Mouse (Mus musculus) CH12F3 (cell line): ENCODE results near the gene Ckb.

Source experiments
- in situ Hi-C: fragments of 300-500 bp; cut with MboI; formaldehyde crosslinking; loops from 2 replicates; pipeline ENCODE4 v1.14.3; 2020; ENCODE audit warnings: low sequenced_read_pairs

Gene Ckb

DNA sequence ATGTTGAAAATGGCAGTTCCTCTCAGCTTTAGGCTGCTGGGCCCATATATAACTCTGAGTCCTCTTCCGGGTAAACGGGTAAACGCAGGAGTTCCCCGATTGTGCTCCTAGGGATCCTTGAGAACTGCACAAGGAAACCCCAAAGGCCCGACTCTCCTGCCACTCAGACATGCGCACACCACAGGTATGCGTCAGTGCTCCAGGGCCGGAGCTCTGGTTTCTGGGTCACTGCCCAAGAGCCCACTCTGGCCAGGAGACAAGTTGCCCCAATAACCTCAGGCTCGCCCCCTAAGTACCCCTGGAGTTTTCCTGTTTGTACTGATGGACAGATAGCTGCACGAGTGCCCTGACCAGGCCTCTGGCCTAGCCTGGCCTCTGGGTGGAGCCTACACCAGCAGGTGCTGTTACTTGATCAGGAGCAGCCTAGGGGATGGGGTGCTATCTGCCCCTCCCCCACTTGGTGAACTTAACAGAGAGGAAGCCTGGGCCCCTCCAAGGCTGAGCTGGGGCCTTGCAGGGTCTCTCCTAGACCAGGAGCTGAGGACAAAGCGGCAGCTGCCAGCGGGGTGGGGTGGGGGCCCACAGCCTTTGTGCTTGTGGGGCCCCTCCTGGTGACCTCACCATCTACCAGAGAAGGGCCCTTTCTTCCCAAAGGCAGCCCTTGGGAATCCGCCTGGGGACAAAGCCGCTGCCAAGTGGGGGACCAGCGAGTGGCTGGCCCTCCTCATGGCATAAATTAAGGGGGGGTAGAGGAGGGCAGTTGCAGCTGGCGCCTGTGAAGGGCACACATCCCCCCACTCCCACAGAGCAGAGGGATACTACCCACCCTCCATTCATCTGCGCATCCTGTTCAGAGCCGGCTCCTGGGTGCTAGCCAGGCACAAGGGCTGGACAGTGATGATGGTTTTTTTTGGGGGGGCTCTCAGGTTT is 21.5 kb upstream of the Ckb start:
- in situ Hi-C loops = no loop called here

DNA sequence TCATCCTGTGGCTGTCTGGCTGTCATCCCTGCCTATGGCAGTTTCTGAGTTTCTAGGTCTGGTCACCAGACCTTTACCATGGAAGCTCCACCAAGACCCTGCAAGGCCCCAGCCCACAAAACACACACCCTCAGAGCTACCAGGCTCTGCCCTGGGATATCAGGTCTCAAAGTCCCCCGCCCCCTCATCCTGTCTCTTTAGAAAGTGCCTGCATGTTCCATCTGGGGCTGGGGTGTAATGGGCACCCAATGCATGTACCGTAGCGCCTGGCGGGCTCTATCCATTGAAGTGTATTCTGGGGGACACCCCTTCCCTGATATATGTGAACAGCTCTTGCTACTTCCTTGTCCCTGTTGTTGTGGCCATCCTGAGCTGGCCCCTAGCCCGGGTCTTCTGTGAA is 20.8 kb upstream of the Ckb start:
- in situ Hi-C loops = no loop called here

DNA sequence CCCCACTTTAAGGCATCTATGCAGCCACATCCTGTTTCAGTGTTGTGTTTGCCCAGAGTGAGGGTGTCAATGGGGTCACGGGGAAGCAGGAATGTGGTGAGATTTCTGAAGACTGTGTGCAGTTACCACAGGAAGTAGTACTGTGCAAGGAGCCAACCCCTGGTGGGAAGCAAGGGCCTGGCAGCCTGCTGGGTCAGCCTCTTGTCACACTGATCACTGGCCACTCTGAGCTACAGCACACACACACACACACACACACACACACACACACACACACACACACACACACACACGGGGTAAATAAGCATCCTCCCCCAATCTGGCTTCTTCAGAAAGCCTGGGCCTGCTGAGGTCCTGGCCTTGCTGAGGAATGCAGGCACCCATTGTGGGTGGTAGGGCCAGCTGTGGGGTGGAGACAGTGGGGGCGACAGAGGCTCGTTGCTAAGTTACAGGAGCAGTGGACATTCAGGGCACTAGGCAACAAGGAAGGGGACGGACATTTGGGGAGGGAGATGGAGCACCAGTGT is 19.3 kb upstream of the Ckb start:
- in situ Hi-C loops = no loop called here

DNA sequence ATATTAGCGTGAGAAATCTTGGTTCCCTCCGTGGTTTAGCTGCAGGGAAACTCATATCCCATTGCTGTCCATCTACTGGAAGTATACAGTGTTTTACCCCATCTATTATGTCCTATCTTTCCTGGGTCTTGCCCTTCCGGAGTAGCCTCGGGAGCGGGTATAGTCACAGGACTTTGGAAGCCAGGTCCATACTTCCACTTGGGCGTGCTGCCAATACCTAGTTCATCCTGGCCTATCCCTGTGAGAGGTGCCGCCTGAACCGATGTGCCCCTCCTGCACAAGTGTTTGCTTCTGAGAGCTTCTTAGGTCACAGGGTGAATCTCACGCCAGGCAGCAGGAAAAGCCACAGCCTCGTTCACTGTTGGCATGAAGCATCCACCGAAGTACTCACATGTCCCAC is 17.3 kb upstream of the Ckb start:
- in situ Hi-C loops = no loop called here

DNA sequence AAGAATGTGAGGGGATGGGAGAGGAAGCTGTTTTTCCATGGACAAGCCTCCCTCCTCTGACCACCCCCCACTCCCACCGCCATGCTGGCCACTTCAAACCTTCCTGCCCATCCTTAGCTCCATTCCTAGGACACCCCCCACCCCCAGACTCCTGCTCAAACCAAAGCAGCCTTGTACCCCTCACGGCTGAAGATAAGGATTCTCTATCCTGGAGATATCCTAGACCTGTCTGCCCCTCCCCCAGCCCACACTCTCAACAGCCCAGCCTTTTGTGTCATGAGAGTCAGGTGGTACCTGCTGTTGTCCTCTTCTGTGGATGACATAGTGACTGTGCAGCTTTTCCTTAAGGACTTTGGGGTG is 15.9 kb upstream of the Ckb start:
- in situ Hi-C loops = no loop called here

DNA sequence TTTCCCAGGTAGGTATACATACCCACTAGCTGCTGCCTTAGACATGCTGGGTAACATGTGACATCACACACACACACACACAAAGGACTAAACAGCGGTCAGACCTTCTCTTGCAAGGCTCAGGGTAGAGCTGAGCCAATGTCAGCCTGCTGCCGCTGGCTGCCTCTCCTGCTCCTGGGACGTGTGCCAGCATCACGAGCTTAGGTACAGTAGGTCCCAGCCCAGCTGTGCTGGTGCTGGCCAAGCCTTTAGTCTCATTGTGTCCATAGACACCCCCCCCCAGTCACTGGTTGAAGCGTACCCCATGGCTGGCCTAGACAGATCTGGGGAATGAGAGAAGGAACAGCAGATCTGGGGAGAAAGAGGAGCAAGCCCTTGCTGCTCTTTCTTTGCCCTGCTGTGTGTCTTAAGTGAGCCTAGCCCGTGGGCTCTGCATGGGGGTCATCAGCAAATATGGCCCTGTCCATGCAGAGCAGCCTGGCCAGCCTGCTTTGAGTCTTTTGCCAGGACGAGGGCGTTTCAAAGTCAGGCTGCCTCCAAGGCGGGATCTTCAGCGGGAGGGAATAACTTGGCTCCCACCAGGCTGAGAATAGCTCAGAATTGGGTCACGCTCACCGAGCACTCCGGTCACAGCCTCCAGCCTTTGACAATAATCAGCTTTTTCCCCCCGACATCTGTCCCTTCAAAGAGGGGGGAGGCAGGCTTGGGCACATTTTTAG is 15.4 kb upstream of the Ckb start:
- in situ Hi-C loops = no loop called here

DNA sequence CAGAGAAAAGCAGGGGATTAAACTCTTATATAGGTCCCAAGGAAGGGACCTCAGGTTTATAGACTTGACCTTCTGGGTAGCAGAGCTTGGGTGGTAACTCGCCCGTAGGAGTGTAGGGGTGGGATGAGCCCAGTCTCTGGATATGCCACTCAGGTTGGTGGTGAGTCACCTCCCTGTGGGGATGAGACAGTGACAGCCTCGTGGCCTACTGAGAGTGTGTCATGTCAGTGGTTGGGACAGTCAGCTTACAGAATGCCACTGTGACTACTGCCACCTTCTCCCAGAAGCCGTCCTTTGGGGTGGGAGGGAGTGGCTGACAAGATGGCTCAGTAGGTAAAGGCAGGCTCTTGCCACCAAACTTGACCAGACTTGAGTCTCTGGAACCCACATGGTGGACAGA is 14.3 kb upstream of the Ckb start:
- in situ Hi-C loops = no loop called here

DNA sequence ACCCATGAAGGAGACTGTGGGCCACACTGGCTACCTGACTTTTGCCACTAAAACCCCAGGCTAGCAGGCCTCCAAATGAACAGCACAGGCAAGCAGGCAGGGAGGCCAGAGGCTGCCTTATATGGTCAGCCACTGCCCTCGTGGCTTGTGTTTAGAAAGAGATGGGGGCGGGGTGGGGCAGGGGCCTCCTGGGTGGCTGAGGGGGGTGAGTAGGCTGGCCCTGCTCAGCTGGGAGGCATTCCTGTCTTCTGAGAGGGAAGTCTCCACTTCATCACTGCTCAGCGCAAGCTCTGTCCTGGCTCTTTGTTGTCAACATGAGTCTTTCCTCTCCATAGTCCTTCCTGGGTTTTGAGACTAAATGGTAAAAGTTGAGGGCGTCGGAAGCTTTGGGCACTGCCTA is 10.7 kb upstream of the Ckb start:
- in situ Hi-C loops = no loop called here

DNA sequence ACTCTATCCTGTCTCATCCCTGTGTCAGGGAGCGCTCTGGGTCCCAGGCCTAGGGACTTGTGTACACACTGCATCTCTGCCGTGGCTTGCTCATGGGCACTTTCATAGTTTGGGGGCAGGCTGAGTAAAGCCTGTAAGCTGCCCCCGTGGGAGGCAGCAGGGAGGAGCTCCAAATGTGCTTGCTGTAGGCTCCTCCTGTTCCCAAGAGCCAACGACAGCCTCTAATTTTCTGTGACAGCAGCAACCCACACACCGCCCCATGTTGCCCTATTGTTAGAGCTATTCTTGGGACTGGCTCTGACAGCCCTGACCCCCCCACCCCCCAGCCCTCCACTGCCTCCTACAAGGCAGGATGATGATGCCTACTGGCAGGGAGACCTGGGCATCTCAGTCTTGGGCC is 9.9 kb upstream of the Ckb start:
- in situ Hi-C loops = no loop called here

DNA sequence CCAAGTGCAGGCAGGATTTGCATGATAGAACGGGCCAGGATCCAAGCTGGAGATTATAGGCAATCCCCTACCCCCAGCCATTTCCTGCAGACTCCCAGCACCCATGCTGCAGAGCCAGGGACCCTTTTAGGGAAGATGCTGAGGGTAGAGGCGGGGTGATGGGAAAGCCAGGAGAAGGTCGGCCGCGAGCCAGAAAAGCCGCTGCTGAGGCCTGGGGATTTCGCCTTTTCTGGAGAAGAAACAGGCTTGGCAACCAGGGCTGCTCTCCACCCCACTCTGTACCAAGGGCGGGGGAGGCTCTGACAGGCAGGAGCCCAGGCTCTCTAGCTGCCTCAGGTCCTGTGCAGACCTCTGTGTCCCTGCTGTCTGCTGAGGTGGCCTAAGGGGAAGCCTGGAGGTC is 9.2 kb upstream of the Ckb start:
- in situ Hi-C loops = no loop called here

DNA sequence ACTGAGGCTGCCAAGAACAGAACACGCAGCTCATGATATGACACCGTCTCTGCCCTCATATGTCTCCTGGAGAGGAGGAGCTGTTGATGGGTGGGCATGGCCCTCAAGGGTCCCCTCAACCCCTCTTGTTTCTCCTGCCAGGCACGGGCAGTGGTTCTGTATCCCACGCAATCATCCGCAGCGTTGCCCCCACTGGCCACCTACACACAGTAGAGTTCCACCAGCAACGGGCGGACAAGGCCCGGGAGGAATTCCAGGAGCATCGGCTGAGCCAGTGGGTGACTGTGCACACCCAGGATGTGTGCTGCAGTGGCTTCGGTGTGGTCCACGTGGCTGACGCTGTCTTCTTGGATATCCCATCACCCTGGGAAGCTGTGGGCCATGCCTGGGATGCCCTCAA is 8.5 kb upstream of the Ckb start:
- in situ Hi-C loops = no loop called here

DNA sequence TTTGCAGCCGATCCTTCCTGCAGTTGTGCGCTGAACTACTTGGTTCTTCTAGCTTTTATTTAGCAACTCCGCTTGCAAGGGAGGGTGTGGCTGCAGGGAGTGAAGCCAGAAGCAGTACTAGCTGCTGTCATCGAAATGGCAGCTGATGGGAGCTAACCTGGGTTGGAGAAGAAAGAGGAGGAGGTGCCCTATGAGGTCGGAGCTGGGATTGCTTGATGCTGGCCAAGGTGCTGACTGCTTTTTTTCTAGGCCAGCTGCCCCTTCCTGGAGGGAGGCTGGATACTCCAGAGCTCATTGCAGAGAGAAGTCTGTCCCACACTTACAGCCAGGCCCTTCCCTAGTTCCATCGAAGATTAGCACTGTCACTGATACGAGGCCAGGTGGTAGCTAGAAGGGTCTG is 6.9 kb upstream of the Ckb start:
- in situ Hi-C loops = no loop called here

DNA sequence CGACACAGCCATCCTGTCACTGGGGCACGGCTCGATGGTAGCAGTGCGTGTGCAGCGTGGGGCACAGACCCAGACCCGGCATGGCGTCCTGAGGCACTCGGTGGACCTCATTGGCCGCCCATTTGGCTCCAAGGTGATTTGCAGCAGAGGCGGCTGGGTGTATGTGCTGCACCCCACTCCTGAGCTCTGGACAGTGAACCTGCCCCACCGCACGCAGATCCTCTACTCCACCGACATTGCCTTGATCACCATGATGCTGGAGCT is 6.5 kb upstream of the Ckb start:
- in situ Hi-C loops = no loop called here

DNA sequence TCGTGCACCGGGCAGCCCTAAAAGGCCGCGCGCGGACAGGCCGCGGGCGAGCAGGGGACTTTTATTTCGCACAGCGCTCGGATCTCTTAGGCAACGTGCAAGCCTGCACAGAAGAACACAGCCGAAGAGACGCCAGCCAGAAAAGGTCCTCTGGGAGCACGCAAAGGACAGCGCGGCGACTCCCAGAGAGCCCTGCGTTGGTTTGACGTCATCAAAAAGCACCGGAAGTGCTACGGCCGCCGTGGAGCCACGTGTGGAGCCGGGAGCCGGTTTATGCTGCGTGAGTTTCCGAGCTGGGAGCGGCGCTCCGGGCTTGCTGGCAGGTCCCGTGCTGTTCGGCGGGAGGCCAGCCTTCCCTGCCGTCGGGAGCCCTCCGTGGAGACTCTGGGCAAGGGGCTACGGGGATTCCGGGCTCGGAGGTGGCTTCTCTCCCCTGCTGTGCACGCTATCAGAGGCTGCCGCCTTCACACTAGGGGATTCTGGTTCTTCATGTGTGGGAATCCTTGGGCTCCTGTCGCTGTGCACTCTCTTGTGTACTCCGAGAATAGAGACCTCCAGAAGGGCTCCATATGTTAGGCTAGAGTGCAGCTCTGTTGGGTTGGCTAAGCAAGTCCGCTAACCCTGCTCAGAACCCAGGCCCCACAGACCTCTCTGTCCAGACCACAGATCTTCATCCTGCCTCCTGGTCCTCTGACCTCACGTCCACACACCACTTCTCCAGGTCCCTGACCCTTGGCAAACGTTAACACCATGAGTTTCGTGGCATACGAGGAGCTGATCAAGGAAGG is 5.9 kb upstream of the Ckb start, which contains the start of gene Trmt61a:
Gene Trmt61a, plus strand, starts transcription at position 224 of the 788 bp plus-strand sequence.
- in situ Hi-C loops = no loop called here

DNA sequence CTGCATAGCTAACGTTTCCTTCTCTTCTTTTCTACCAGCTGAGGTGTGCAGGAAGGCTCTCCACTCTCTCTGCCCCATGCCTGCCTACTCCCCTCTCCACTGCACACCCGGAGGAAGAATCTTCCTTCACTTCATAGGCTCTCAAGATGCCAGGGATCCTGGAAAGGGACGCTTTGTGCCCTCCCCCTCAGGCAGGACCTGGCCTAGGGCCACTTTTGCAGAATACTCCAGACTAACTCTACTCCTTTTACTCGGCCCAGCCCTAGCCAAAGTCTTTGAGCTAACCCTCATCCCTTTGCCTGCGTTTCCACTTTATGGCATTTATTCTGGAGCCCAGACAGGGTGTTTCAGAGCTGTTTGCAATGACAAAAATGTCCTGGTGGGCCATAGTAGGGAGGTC is 5.3 kb upstream of the Ckb start:
- in situ Hi-C loops = no loop called here

DNA sequence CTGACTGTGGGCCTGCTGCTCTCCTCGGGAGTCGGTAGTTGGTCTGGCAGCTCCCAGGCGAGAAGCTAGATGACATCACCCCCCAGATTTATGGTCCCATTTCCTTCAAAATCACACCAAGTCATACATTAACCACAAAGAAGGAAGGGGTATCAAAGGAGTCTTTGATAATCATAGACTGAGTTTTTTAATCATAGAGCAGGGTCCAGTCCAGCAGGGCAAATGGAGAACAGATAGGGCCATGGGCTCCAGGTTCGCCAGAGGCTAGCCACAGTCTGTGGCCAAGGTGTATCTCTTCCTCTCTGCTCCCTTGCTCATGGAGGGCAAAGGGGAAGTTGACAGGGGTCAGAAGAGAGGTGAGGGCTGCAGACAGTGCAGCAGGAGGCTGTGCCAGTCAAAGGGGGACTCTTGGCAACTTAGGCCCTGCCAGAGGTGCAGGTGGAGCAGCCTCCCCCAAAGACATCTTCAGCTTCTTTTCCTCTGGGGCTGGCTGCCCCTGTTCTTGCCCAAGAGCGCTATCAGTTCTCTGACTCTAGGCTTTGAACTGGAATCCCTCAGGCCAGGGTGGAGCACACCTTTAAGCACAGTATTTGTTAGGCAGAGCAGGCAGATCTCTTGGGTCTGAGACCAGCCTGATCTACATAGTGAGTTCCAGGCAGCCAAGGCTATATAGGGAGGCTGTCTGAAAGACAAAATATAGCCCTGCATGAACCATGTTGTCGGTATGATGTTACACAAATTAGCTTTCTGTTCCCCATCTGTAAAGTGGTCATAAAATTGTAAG is 3.9 kb upstream of the Ckb start:
- in situ Hi-C loops = no loop called here

DNA sequence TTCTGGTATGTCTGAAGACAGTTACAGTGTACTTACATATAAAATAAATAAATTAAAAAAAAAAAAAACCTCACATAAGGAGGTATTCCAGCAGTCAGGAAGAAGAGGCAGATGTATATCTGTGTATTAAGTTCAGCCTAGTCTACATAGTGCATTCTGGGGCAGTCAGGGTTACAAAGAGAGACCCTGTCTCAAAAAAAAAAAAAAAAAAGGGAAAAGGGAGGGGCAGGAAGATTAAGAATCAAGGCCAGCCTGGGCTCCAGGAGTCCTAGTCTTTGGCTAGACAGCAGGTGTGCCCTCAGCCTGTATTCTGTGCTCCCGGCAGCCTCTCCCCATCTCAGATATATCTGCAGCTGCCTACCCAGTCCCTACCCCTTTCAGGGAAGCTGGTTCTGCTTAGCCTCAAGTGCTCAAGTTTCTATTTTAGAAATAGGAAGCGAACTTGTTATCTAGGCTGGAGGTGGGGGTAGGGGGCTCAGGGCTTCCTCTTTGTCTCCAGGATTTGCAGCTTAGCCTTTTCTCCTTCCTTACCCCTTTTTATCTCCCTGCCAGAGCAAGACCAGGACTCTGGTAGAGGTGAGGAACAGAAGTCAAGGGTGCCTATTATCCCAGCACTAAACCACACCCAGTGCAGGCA is 2.8 kb upstream of the Ckb start:
- in situ Hi-C loops = no loop called here

DNA sequence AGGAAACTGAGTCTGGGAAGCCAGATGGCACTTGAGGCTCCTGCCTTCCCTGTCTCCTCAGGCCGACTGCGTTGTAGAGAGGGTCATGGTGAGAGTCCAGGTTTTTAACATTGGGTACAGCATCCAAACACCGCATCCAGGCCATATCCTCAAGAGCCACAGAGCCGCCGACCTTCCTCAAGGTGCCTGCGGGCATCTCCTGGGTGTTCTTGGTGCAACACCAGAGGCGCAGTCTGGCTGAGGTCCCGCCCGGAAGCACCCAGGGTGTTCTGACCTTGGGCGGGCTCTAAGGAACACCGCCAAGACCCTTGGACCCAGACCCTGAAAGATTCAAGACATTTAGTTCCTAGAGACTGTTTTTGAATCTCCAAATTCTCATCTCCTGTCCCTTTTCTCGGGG is 443 bp upstream of the Ckb start:
- in situ Hi-C loops = no loop called here

DNA sequence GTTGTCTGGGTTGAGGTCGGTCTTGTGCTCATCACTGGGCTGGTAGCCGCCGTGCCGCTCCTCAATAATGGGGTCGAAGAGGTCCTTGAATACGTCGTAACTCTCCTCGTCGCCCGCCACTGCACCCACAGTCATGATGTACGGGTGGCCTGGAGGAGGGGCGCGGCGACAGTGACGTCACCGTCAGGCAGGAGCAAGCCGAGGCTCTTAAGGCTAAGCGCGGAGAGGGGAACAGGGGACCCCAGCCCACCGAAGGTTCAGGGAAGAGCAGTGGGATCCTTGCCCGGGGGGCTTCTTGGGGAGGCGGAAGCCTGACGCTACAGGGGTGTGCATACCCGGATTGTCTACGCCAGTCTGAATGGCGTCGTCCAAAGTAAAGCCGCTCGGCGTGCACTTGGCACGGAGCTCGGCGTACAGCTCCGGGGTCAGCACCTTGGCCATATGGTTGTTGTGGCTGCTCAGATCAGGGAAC is 671 bp downstream of the Ckb start:
- in situ Hi-C loops = no loop called here

DNA sequence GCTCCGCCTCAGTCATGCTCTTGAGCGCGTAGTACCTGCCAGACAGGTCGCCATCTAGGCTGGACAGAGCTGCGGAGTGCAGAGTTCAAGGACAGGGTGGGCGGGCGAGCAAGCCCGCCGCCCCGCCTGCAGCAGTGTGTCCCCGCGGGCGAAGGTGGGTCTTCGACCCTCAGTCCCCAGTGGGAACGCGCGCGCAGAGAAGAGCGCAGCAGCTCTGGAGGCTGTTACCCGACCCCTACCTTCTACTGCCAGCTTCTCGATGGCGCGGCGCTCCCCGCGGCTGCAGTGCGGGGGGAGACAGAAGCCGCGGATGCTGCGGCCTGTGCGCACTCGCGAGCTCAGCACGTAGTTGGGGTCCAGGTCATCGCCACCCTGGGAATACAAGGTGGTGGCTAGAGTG is 1.2 kb downstream of the Ckb start:
- in situ Hi-C loops = no loop called here
